Mouse (Mus musculus): ENCODE measurements around the gene Gucy2g.

DNA sequence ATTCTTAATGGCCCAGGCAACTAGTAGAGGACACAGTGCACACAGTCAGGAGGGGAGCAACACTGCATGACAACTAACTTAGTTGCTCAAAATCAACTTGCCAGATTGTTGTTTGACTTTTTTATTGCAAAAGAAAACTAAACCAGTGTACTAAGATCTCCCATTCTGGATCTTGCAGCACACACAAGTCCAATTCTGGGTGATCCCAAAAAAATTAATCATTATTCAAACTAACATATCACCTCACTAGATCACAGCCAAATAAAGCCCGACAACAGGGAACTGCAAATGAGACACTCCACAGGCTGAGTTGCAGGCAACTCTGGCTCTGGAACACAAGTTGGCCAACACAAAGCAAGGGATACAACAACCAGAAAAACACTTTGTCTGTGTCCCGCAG lies 74.3 kb downstream of the Gucy2g start:
- TF ChIP-seq CTCF (IDR thresholded peaks at IDR 0.05; ENCODE audit: low read depth), result no peak
- no peak for TF ChIP-seq EP300 (IDR thresholded peaks at IDR 0.05; ENCODE audit: low read depth)
